Mouse (Mus musculus) limb, embryonic 14.5 days (tissue): ENCODE measurements around the gene Ascl3. TPM values are rescaled to one million over a fixed set of nuclear protein-coding genes. Genes with fewer than 3 reads are reported as not detected.

Experiments used
- ATAC-seq: fragments of 200-750 bp; cut with Nextera tagmentation; 2 replicates; pipeline ENCODE4 v1.8.0; 2017; ENCODE audit warnings: low read depth, moderate number of reproducible peaks, moderate TSS enrichment; ENCODE audit not compliant: low FRiP score
- DNase-seq: peaks from one replicate; pipeline ENCODE4 v3.0.0-alpha.2; 2015; ENCODE audit warnings: low spot score
- H3K27ac ChIP-seq: fragments of 300-500 bp; sonication (generic); replicated peaks from 2 replicates; pipeline ENCODE4 v1.5.1; 2014; ENCODE audit warnings: low read depth, mild to moderate bottlenecking, low read length, moderate library complexity, mixed read lengths
- H3K27me3 ChIP-seq: fragments of 300-500 bp; sonication (generic); 2 replicates; pipeline ENCODE4 v1.6.1; 2014; ENCODE audit warnings: low read length, mixed read lengths; ENCODE audit not compliant: control insufficient read depth, insufficient read depth
- H3K36me3 ChIP-seq: fragments of 300-500 bp; sonication (generic); 2 replicates; pipeline ENCODE4 v1.6.1; 2014; ENCODE audit warnings: mild to moderate bottlenecking, low read length, moderate library complexity, mixed read lengths; ENCODE audit not compliant: control insufficient read depth, insufficient read depth
- H3K4me1 ChIP-seq: fragments of 300-500 bp; sonication (generic); 2 replicates; pipeline ENCODE4 v1.6.1; 2014; ENCODE audit warnings: antibody characterized with exemption, low read length, mixed read lengths; ENCODE audit not compliant: control insufficient read depth, insufficient read depth
- H3K4me2 ChIP-seq: fragments of 300-500 bp; sonication (generic); replicated peaks from 2 replicates; pipeline ENCODE4 v1.6.1; 2014; ENCODE audit warnings: low read depth, mild to moderate bottlenecking, low read length, moderate library complexity; ENCODE audit not compliant: severe bottlenecking
- H3K4me3 ChIP-seq: fragments of 300-500 bp; sonication (generic); replicated peaks from 2 replicates; pipeline ENCODE4 v1.5.1; 2014; ENCODE audit warnings: low read length
- H3K9ac ChIP-seq: fragments of 300-500 bp; sonication (generic); 2 replicates; pipeline ENCODE4 v1.6.1; 2014; ENCODE audit warnings: mild to moderate bottlenecking, low read depth, low read length, moderate library complexity; ENCODE audit not compliant: severe bottlenecking
- H3K9me3 ChIP-seq: fragments of 300-500 bp; sonication (generic); 2 replicates; pipeline ENCODE4 v1.6.1; 2016; ENCODE audit warnings: low read length; ENCODE audit not compliant: control insufficient read depth
- POLR2A ChIP-seq: fragments of 200-500 bp; IDR thresholded peaks from 2 replicates; pipeline ENCODE4 v1.8.0; 2012; ENCODE audit warnings: inconsistent platforms, mild to moderate bottlenecking, moderate library complexity, borderline replicate concordance; ENCODE audit not compliant: insufficient read depth, insufficient read length; ENCODE audit errors: extremely low read depth
- WGBS: fragments of 180-500 bp; shearing (Covaris S2); extraction: QIAGEN DNeasy Blood & Tissue Kit; methylation state at CpG from one replicate; pipeline ENCODE4 v1.1.7; 2014; 5-methylcytosine and 5-hydroxymethylcytosine counted together
- polyA plus RNA-seq, 2 experiments: library from polyadenylated mRNA; depleted of rRNA in 1 of 2; stranded (reverse) in 1 of 2; unstranded in 1 of 2; fragments of >200 nt; fragmentation: Nextera tagmentation in 1 of 2; extraction: Ambion mirVana in 1 of 2; gene quantifications; 2 replicates each; pipeline versions ENCODE4 v1.2.1 to v1.2.3; 2012 to 2014

Gene Ascl3
- polyA plus RNA-seq, 2 experiments: not detected

GRCm38 (mm10) chr7:109690961-109691360 lies 40.6 kb downstream of the Ascl3 start:
- ATAC-seq (no peak), DNase-seq (no peak)
- Histone ChIP-seq H3K36me3 (no peaks in the 10 kb centered on the region), H3K27ac (no peak overlapping the region), H3K4me1 (no peaks in the 10 kb centered on the region), H3K9ac (no peak overlapping the region), H3K9me3 (no peaks in the 10 kb centered on the region), H3K4me2 (no peak overlapping the region), H3K4me3 (no peak overlapping the region), H3K27me3 (no peaks in the 10 kb centered on the region)
- TF ChIP-seq POLR2A: no peak
- WGBS: 87% methylated on average over 5 of the region's 5 CpGs

- DNase-seq: no peak
- no peaks in the 10 kb centered on the region for H3K9me3 ChIP-seq
- 90% methylated on average over 3 of the region's 3 CpGs for WGBS
Measured at GRCm38 (mm10) chr7:109690101-109690500, 41.4 kb downstream of the Ascl3 start.

GRCm38 (mm10) chr7:109686585-109687128 lies 44.9 kb downstream of the Ascl3 start:
- Histone ChIP-seq H3K4me1 (no peaks in the 10 kb centered on the region), H3K9ac (no peak overlapping the region), H3K27me3 (no peaks in the 10 kb centered on the region), H3K4me3 (no peak overlapping the region), H3K9me3 (no peaks in the 10 kb centered on the region), H3K27ac (no peak overlapping the region), H3K4me2 (no peak overlapping the region), H3K36me3 (no peaks in the 10 kb centered on the region)
- TF ChIP-seq POLR2A: no peak
- WGBS: 47% methylated on average over 9 of the region's 9 CpGs
- ATAC-seq (no peak), DNase-seq (no peak)

More at GRCm38 (mm10) chr7:109690101-109690500, 41.4 kb downstream of the Ascl3 start:
- no peak for TF ChIP-seq POLR2A
- Histone ChIP-seq H3K27ac (no peak overlapping the region), H3K4me3 (no peak overlapping the region), H3K4me2 (no peak overlapping the region), H3K27me3 (no peaks in the 10 kb centered on the region), H3K9ac (no peak overlapping the region), H3K36me3 (no peaks in the 10 kb centered on the region), H3K4me1 (no peaks in the 10 kb centered on the region)
- ATAC-seq: no peak

- Histone ChIP-seq H3K4me3 (no peak overlapping the region), H3K4me1 (no peaks in the 10 kb centered on the region)
- ATAC-seq: no peak
Measured at GRCm38 (mm10) chr7:109680879-109681278, 50.6 kb downstream of the Ascl3 start.

GRCm38 (mm10) chr7:109680284-109680683 lies 51.2 kb downstream of the Ascl3 start:
- no peak for TF ChIP-seq POLR2A
- Histone ChIP-seq H3K27ac (no peak overlapping the region), H3K4me3 (no peak overlapping the region), H3K4me1 (no peaks in the 10 kb centered on the region), H3K4me2 (no peak overlapping the region), H3K27me3 (no peaks in the 10 kb centered on the region), H3K9ac (no peak overlapping the region), H3K36me3 (no peaks in the 10 kb centered on the region), H3K9me3 (no peaks in the 10 kb centered on the region)
- DNase-seq (no peak), ATAC-seq (no peak)
- WGBS: 86% methylated on average over 2 of the region's 2 CpGs

More at GRCm38 (mm10) chr7:109680879-109681278, 50.6 kb downstream of the Ascl3 start:
- H3K4me2 ChIP-seq: no peak overlapping the region
- no peaks in the 10 kb centered on the region for H3K9me3 ChIP-seq
- no peak for DNase-seq
- no peak for TF ChIP-seq POLR2A
- no peak overlapping the region for H3K9ac ChIP-seq
- no peak overlapping the region for H3K27ac ChIP-seq
- no peaks in the 10 kb centered on the region for H3K27me3 ChIP-seq
- 82% methylated on average over 1 of the region's 1 CpGs for WGBS
- H3K36me3 ChIP-seq: no peaks in the 10 kb centered on the region

Other genes starting within 250 kb of the Ascl3 start
- 0.11 and 0.13 TPM in 2 replicates for gene Trim66, start 223.6 kb downstream of the Ascl3 start, polyA plus RNA-seq (2012; rRNA removed)
- 0.04 TPM in 2 replicates for gene Trim66, start 223.6 kb downstream of the Ascl3 start, polyA plus RNA-seq (2014; fragmentation: Nextera tagmentation; extraction: Ambion mirVana)
- gene Rpl27a, start 212.6 kb downstream of the Ascl3 start, polyA plus RNA-seq (2012; rRNA removed): 705 and 923 TPM in 2 replicates
- 161 and 165 TPM in 2 replicates for gene Rpl27a, start 212.6 kb downstream of the Ascl3 start, polyA plus RNA-seq (2014; fragmentation: Nextera tagmentation; extraction: Ambion mirVana)
- 56.3 and 57.0 TPM in 2 replicates for gene St5, start 28.1 kb downstream of the Ascl3 start, polyA plus RNA-seq (2012; rRNA removed)
- 45.0 and 52.1 TPM in 2 replicates for gene St5, start 28.1 kb downstream of the Ascl3 start, polyA plus RNA-seq (2014; fragmentation: Nextera tagmentation; extraction: Ambion mirVana)
- gene Akip1, start 28.0 kb downstream of the Ascl3 start, polyA plus RNA-seq (2012; rRNA removed): 20.4 and 25.5 TPM in 2 replicates
- gene Akip1, start 28.0 kb downstream of the Ascl3 start, polyA plus RNA-seq (2014; fragmentation: Nextera tagmentation; extraction: Ambion mirVana): 33.8 and 39.0 TPM in 2 replicates
- 0.10 and 0.14 TPM in 2 replicates for gene BC051019, start 7.9 kb downstream of the Ascl3 start, polyA plus RNA-seq (2012; rRNA removed)
- gene BC051019, start 7.9 kb downstream of the Ascl3 start, polyA plus RNA-seq (2014; fragmentation: Nextera tagmentation; extraction: Ambion mirVana): 0.15 TPM in 2 replicates
- 36.6 and 38.2 TPM in 2 replicates for gene Tmem9b, start 21.1 kb upstream of the Ascl3 start, polyA plus RNA-seq (2012; rRNA removed)
- 64.2 and 69.2 TPM in 2 replicates for gene Tmem9b, start 21.1 kb upstream of the Ascl3 start, polyA plus RNA-seq (2014; fragmentation: Nextera tagmentation; extraction: Ambion mirVana)
- 0.46 and 0.62 TPM in 2 replicates for gene Nrip3, start 50.3 kb upstream of the Ascl3 start, polyA plus RNA-seq (2012; rRNA removed)
- gene Nrip3, start 50.3 kb upstream of the Ascl3 start, polyA plus RNA-seq (2014; fragmentation: Nextera tagmentation; extraction: Ambion mirVana): 1.3 and 1.5 TPM in 2 replicates
- gene Scube2, start 134.0 kb upstream of the Ascl3 start, polyA plus RNA-seq (2012; rRNA removed): 4.7 and 5.2 TPM in 2 replicates
- 9.2 and 11.7 TPM in 2 replicates for gene Scube2, start 134.0 kb upstream of the Ascl3 start, polyA plus RNA-seq (2014; fragmentation: Nextera tagmentation; extraction: Ambion mirVana)
- gene Dennd5a, start 228.7 kb upstream of the Ascl3 start, polyA plus RNA-seq (2012; rRNA removed): 112 and 139 TPM in 2 replicates
- gene Dennd5a, start 228.7 kb upstream of the Ascl3 start, polyA plus RNA-seq (2014; fragmentation: Nextera tagmentation; extraction: Ambion mirVana): 55.3 and 62.6 TPM in 2 replicates